Mouse (Mus musculus) right cerebral cortex, postnatal 14 days (tissue): Measurements from ENCODE around the gene Ascc2.
"Not testable (repeated sequence)": the region's sequence is repeated elsewhere in the genome, so short reads cannot be mapped to it uniquely, and the experiment has no call there.

Experiments used
- DNase-seq: peaks from one replicate; pipeline ENCODE4 v3.0.0; 2022

Gene Ascc2

GRCm38 (mm10) chr11:4634395-4634794 is 3.2 kb upstream of the Ascc2 start:
- DNase-seq, result no peak

GRCm38 (mm10) chr11:4636782-4637342 is 685 bp upstream of the Ascc2 start:
- DNase-seq, result no peak

GRCm38 (mm10) chr11:4638261-4638660 is 714 bp downstream of the Ascc2 start:
- no peak for DNase-seq

- no peak for DNase-seq
Measured at GRCm38 (mm10) chr11:4641185-4641584, 3.6 kb downstream of the Ascc2 start.

- DNase-seq, result no peak
Measured at GRCm38 (mm10) chr11:4643722-4644121, 6.2 kb downstream of the Ascc2 start.

- DNase-seq, result not testable (repeated sequence)
Measured at GRCm38 (mm10) chr11:4645180-4645579, 7.6 kb downstream of the Ascc2 start.

GRCm38 (mm10) chr11:4646409-4646808 is 8.9 kb downstream of the Ascc2 start:
- no peak for DNase-seq

- no peak for DNase-seq
Measured at GRCm38 (mm10) chr11:4659818-4660217, 22.3 kb downstream of the Ascc2 start.

GRCm38 (mm10) chr11:4660309-4661025 is 22.9 kb downstream of the Ascc2 start:
- DNase-seq, result no peak

GRCm38 (mm10) chr11:4661324-4661723 is 23.8 kb downstream of the Ascc2 start:
- DNase-seq, result no peak

GRCm38 (mm10) chr11:4661871-4662495 is 24.4 kb downstream of the Ascc2 start:
- DNase-seq, result no peak

- no peak for DNase-seq
Measured at GRCm38 (mm10) chr11:4662496-4662878, 24.9 kb downstream of the Ascc2 start.

GRCm38 (mm10) chr11:4671736-4672135 is 34.2 kb downstream of the Ascc2 start:
- DNase-seq, result no peak

GRCm38 (mm10) chr11:4674593-4674992 is 37.0 kb downstream of the Ascc2 start:
- no peak for DNase-seq

GRCm38 (mm10) chr11:4675126-4675562 is 37.6 kb downstream of the Ascc2 start:
- DNase-seq, result no peak

GRCm38 (mm10) chr11:4675693-4676092 is 38.1 kb downstream of the Ascc2 start:
- DNase-seq, result no peak

- no peak for DNase-seq
Measured at GRCm38 (mm10) chr11:4677250-4677872, 39.8 kb downstream of the Ascc2 start.

GRCm38 (mm10) chr11:4678700-4679440 is 41.3 kb downstream of the Ascc2 start:
- DNase-seq, result peak; percentile 32

GRCm38 (mm10) chr11:4679441-4679832 is 41.9 kb downstream of the Ascc2 start:
- peak; percentile 22 for DNase-seq

- no peak for DNase-seq
Measured at GRCm38 (mm10) chr11:4680126-4680525, 42.6 kb downstream of the Ascc2 start.

GRCm38 (mm10) chr11:4683516-4683915 is 46.0 kb downstream of the Ascc2 start:
- DNase-seq, result no peak

- no peak for DNase-seq
Measured at GRCm38 (mm10) chr11:4684186-4684585, 46.6 kb downstream of the Ascc2 start.

GRCm38 (mm10) chr11:4685071-4685470 is 47.5 kb downstream of the Ascc2 start:
- no peak for DNase-seq
